Mouse (Mus musculus): ENCODE measurements around the gene Ucp3.

- no peak for TF ChIP-seq CTCF (IDR thresholded peaks at IDR 0.05; ENCODE audit: insufficient read depth, low read depth, low read length)
- TF ChIP-seq POLR2A (IDR thresholded peaks at IDR 0.05; ENCODE audit: insufficient read depth, low read depth, low read length): no peak
Observed at GRCm38 (mm10) chr7:100479823-100480164, 7.0 kb downstream of the Ucp3 start.

Measured in olfactory bulb, adult 2 months (tissue).